Mouse (Mus musculus) heart, embryonic 15.5 days (tissue): ENCODE measurements around the gene Tfeb. TPM values are rescaled to one million over a fixed set of nuclear protein-coding genes. Genes with fewer than 3 reads are reported as not detected.

Experiments used
- ATAC-seq: fragments of 200-750 bp; cut with Nextera tagmentation; replicated peaks from 2 replicates; pipeline ENCODE4 v1.8.0; 2017; ENCODE audit warnings: low read depth, moderate TSS enrichment; ENCODE audit not compliant: insufficient number of reproducible peaks, insufficient read depth, low FRiP score
- H3K27ac ChIP-seq: fragments of 300-500 bp; sonication (generic); 2 replicates; pipeline ENCODE4 v1.5.1; 2015; ENCODE audit warnings: mild to moderate bottlenecking, inconsistent platforms
- H3K27me3 ChIP-seq: fragments of 300-500 bp; sonication (generic); 2 replicates; pipeline ENCODE4 v1.6.1; 2015; ENCODE audit warnings: inconsistent platforms
- H3K36me3 ChIP-seq: fragments of 300-500 bp; sonication (generic); 2 replicates; pipeline ENCODE4 v1.6.1; 2015; ENCODE audit warnings: mild to moderate bottlenecking, inconsistent platforms
- H3K4me1 ChIP-seq: fragments of 300-500 bp; sonication (generic); replicated peaks from 2 replicates; pipeline ENCODE4 v1.6.1; 2015; ENCODE audit warnings: inconsistent platforms
- H3K4me2 ChIP-seq: fragments of 300-500 bp; sonication (generic); 2 replicates; pipeline ENCODE4 v1.6.1; 2015; ENCODE audit warnings: inconsistent platforms, mild to moderate bottlenecking, moderate library complexity
- H3K4me3 ChIP-seq: fragments of 300-500 bp; sonication (generic); 2 replicates; pipeline ENCODE4 v1.5.1; 2015; ENCODE audit warnings: mild to moderate bottlenecking, inconsistent platforms
- H3K9ac ChIP-seq: fragments of 300-500 bp; sonication (generic); 2 replicates; pipeline ENCODE4 v1.6.1; 2015; ENCODE audit warnings: mild to moderate bottlenecking, inconsistent platforms
- H3K9me3 ChIP-seq: fragments of 300-500 bp; sonication (generic); replicated peaks from 2 replicates; pipeline ENCODE4 v1.6.1; 2016; ENCODE audit warnings: inconsistent platforms
- WGBS: fragments of 180-500 bp; shearing (Covaris S2); methylation state at CpG from one replicate; pipeline ENCODE4 v1.1.7; 2015; ENCODE audit warnings: mixed read lengths; 5-methylcytosine and 5-hydroxymethylcytosine counted together
- polyA plus RNA-seq: library from polyadenylated mRNA; unstranded; fragments of >200 nt; fragmentation: Nextera tagmentation; extraction: Ambion mirVana; gene quantifications from 2 replicates; pipeline ENCODE4 v1.2.1, GENCODE M21; 2015

Tfeb gene
- polyA plus RNA-seq, 1 experiment from 2014 or later: 24.9 TPM

DNA sequence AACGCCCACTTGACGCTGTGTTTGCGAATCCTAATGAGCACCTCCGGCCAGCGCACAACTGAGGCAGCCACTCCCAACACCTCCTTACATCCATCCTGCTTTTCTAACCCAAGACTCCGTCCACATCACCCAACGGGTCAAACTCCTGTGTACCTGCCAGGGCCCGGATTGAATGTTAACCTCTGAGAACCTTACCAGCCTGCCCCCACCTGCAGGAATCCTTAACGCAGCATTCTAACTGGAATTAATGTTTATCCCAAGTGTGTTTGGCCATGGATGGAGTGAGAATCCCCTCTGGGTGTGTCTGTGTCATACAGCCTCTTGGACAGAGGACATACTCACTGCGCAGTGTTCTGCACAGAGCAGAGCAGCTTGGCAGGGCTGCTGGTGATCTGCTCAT is 38.7 kb upstream of the Tfeb start:
- H3K4me3 ChIP-seq: no peak overlapping the region
- H3K9ac ChIP-seq: no peak overlapping the region
- ATAC-seq: no peak
- peaks cover under 1% of the 10 kb centered on the region; the same call in 1 of the 2 replicates for H3K36me3 ChIP-seq
- H3K27me3 ChIP-seq: peaks cover 6% of the 10 kb centered on the region; the same call in 1 of the 2 replicates
- H3K4me2 ChIP-seq: no peak overlapping the region
- H3K4me1 ChIP-seq: peaks cover 25% of the 10 kb centered on the region
- WGBS: 88% methylated on average over 10 of the region's 10 CpGs
- no peak overlapping the region for H3K27ac ChIP-seq
- no peaks in the 10 kb centered on the region for H3K9me3 ChIP-seq

DNA sequence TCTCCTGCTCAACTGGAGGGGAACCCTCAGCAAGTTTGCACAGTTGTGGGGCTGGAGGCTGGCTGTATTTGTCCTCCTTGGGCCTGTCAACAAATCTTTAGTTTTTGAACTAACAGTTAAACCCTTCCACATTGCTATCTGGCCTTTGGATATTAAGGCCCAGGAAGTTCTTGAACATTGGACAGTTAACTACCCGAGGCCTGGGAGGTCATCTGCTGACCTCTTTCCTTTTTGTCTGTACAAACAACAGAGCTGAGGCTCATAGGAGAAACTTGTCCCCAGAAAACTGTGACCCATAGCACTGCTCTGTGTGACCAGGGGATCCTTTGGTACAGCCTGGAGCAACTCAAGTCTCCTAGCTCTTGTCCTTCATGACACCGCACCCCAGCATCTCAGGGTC is 37.8 kb upstream of the Tfeb start:
- Histone ChIP-seq H3K9ac (no peak overlapping the region), H3K27me3 (peaks cover 9% of the 10 kb centered on the region; the same call in 1 of the 2 replicates), H3K27ac (no peak overlapping the region), H3K4me3 (no peak overlapping the region), H3K4me1 (peaks cover 24% of the 10 kb centered on the region), H3K36me3 (peaks cover 9% of the 10 kb centered on the region; the same call in 1 of the 2 replicates), H3K9me3 (no peaks in the 10 kb centered on the region), H3K4me2 (no peak overlapping the region)
- 69% methylated on average over 2 of the region's 2 CpGs for WGBS
- no peak for ATAC-seq

- Histone ChIP-seq H3K27me3 (peaks cover 9% of the 10 kb centered on the region), H3K27ac (no peak overlapping the region), H3K4me3 (no peak overlapping the region), H3K9ac (no peak overlapping the region), H3K36me3 (peaks cover 9% of the 10 kb centered on the region; the same call in 1 of the 2 replicates), H3K4me1 (peaks cover 18% of the 10 kb centered on the region), H3K4me2 (no peak overlapping the region), H3K9me3 (no peaks in the 10 kb centered on the region)
- 76% methylated on average over 9 of the region's 9 CpGs for WGBS
- no peak for ATAC-seq
These were observed 35.0 kb upstream of the Tfeb start for GRCm38 (mm10) chr17:47701793-47702192.

GRCm38 (mm10) chr17:47702548-47703345 is 34.1 kb upstream of the Tfeb start:
- Histone ChIP-seq H3K27me3 (peaks cover 9% of the 10 kb centered on the region), H3K36me3 (peaks cover 9% of the 10 kb centered on the region; the same call in 1 of the 2 replicates), H3K9me3 (no peaks in the 10 kb centered on the region), H3K4me3 (no peak overlapping the region), H3K4me1 (peaks cover 18% of the 10 kb centered on the region), H3K9ac (no peak overlapping the region), H3K27ac (no peak overlapping the region), H3K4me2 (no peak overlapping the region)
- 39% methylated on average over 28 of the region's 28 CpGs for WGBS
- no peak for ATAC-seq

- H3K36me3 ChIP-seq: peaks cover 9% of the 10 kb centered on the region; the same call in 1 of the 2 replicates
- WGBS: 37% methylated on average over 20 of the region's 20 CpGs
- no peaks in the 10 kb centered on the region for H3K9me3 ChIP-seq
- no peak overlapping the region for H3K9ac ChIP-seq
- H3K4me1 ChIP-seq: peaks cover 18% of the 10 kb centered on the region
- H3K27ac ChIP-seq: no peak overlapping the region
- H3K4me3 ChIP-seq: no peak overlapping the region
- ATAC-seq: no peak
- H3K4me2 ChIP-seq: no peak overlapping the region
- H3K27me3 ChIP-seq: peaks cover 9% of the 10 kb centered on the region
These were observed 33.3 kb upstream of the Tfeb start for GRCm38 (mm10) chr17:47703556-47703955.

DNA sequence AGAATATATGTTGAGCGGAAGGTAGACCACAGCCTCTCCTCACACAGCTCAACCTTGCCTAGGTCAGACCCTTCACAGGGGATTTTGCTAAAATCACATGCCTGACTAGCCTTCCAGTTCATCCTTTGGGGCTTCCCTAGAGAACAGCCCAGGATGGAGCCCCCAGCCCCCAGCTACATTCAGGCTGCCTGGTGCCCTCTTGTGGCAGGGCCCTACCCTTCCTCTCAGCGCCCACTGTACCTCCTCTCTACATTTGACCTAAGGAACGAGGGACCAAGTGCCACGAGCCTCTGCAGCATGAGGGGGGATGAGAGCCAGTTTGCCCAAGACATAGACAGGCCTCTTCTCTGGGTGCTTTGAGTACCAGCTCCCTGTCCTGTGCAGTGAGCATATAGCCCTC is 32.1 kb upstream of the Tfeb start:
- no peak for ATAC-seq
- H3K36me3 ChIP-seq: peaks cover 9% of the 10 kb centered on the region; the same call in 1 of the 2 replicates
- H3K9me3 ChIP-seq: no peaks in the 10 kb centered on the region
- H3K4me1 ChIP-seq: peaks cover 18% of the 10 kb centered on the region
- 79% methylated on average over 4 of the region's 4 CpGs for WGBS
- H3K27me3 ChIP-seq: peaks cover 9% of the 10 kb centered on the region
- no peak overlapping the region for H3K4me2 ChIP-seq
- no peak overlapping the region for H3K4me3 ChIP-seq
- no peak overlapping the region for H3K27ac ChIP-seq
- no peak overlapping the region for H3K9ac ChIP-seq

DNA sequence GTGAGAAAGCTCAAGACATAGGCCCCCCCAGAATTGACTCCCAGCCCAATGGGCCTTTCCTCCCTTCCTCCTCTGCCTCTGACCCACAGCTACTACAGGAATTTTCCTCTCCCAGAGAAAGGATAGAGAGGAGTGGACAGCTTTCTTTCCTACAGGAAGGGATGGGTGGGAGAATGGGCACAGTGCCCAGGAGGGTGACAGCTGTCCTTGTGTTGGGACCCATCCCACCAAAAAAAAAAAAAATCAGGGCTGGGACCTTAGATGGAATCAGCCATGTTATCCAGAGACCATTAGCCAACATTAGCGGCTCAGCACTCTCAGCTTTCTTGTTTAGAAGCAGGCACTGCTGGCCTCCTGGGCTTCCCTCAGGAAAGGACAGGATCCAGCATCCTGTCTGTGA is 30.6 kb upstream of the Tfeb start:
- Histone ChIP-seq H3K4me2 (no peak overlapping the region), H3K27me3 (peaks cover 7% of the 10 kb centered on the region), H3K27ac (peak overlapping the region; percentile 7; the same call in 1 of the 2 replicates), H3K4me1 (peaks cover 18% of the 10 kb centered on the region), H3K4me3 (no peak overlapping the region), H3K36me3 (peaks cover 9% of the 10 kb centered on the region; the same call in 1 of the 2 replicates), H3K9me3 (no peaks in the 10 kb centered on the region), H3K9ac (no peak overlapping the region)
- 52% methylated on average over 1 of the region's 1 CpGs for WGBS
- ATAC-seq: no peak

DNA sequence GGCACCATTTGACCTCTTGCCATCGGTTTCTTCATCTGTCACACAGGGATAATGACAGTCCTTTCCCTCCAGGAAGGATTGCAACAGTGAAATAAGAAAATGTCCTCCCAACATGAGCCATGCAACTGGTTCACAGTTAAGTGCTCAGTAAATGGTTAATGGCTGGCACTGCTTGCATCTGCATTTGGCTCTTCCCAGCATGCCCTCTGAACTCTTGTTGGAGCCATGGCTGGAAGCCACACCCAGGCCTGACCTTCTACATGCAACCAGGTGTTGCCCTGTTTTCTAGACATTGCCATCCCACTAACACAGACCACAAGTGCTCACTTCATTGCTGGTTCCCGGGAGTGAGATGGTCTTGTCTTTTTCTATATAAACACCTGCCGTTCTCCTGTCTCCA is 28.9 kb upstream of the Tfeb start:
- H3K36me3 ChIP-seq: peaks cover 9% of the 10 kb centered on the region; the same call in 1 of the 2 replicates

DNA sequence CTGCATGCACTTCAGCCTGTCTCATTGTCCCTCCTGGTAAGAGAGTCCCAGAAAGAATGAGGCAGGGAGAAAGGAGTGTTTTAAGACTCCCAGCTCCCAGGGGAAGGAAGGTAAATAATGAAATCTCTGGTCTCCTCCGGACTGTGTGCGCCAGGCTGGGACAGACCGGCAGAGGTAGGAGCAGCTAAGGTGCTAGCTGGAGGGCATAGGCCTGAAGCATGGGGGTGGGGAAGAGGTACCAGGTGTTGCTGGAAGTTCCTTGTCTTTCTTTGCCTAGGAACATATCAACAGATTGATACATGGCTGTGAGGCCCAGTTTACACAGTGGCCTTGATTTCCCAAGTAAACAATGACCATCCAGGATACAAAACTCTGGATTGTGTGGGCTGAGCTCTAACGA is 27.9 kb upstream of the Tfeb start:
- no peak for ATAC-seq
- Histone ChIP-seq H3K27me3 (no peaks in the 10 kb centered on the region; the same call in 1 of the 2 replicates), H3K36me3 (0 out of 2 replicates have a peak, but pooled peaks cover under 1% of the 10 kb centered on the region), H3K9ac (no peak overlapping the region), H3K4me3 (no peak overlapping the region), H3K27ac (no peak overlapping the region), H3K9me3 (no peaks in the 10 kb centered on the region), H3K4me1 (0 out of 2 replicates have a peak, but pooled peaks cover 3% of the 10 kb centered on the region), H3K4me2 (no peak overlapping the region)
- WGBS: 67% methylated on average over 4 of the region's 4 CpGs

More for the DNA sequence above, 28.9 kb upstream of the Tfeb start:
- Histone ChIP-seq H3K4me3 (no peak overlapping the region), H3K27me3 (peaks cover 5% of the 10 kb centered on the region), H3K9ac (no peak overlapping the region), H3K4me2 (no peak overlapping the region), H3K27ac (no peak overlapping the region), H3K4me1 (peaks cover 9% of the 10 kb centered on the region), H3K9me3 (no peaks in the 10 kb centered on the region)
- no peak for ATAC-seq
- WGBS: 78% methylated on average over 3 of the region's 3 CpGs

DNA sequence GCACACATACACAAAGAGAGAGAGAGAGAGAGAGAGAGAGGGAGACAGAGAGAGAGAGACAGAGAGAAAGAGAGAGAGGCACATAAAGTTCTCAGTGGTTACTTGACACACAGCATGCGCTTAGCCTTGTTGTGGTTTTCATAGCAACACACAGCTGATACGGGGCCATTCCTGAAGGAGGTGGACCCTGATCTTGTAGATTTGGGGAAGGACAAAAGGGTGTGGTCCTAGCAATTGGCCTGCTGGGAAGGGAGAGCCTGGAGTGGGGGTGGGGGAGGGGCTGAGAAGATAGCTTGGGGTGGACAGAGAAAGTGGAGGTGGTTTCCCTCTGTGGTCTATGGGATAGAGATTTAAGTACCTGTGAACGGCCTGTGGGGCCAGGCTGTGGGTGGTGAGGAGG is 26.8 kb upstream of the Tfeb start:
- no peak overlapping the region for H3K27ac ChIP-seq
- H3K4me2 ChIP-seq: no peak overlapping the region
- no peak overlapping the region for H3K4me3 ChIP-seq
- H3K27me3 ChIP-seq: no peaks in the 10 kb centered on the region; the same call in 1 of the 2 replicates
- WGBS: 67% methylated on average over 3 of the region's 3 CpGs
- H3K36me3 ChIP-seq: no peaks in the 10 kb centered on the region
- no peaks in the 10 kb centered on the region for H3K9me3 ChIP-seq
- no peak overlapping the region for H3K9ac ChIP-seq
- 0 out of 2 replicates have a peak, but pooled peaks cover 3% of the 10 kb centered on the region for H3K4me1 ChIP-seq
- no peak for ATAC-seq

GRCm38 (mm10) chr17:47711883-47712282 is 24.9 kb upstream of the Tfeb start:
- no peak; the same call in 1 of the 2 replicates for ATAC-seq
- no peak overlapping the region for H3K27ac ChIP-seq
- no peaks in the 10 kb centered on the region for H3K27me3 ChIP-seq
- H3K4me1 ChIP-seq: no peaks in the 10 kb centered on the region
- H3K4me2 ChIP-seq: no peak overlapping the region
- no peaks in the 10 kb centered on the region for H3K9me3 ChIP-seq
- no peak overlapping the region for H3K4me3 ChIP-seq
- no peak overlapping the region for H3K9ac ChIP-seq
- WGBS: 28% methylated on average over 6 of the region's 6 CpGs
- H3K36me3 ChIP-seq: no peaks in the 10 kb centered on the region
